Comparison of ENCODE assay signal across 11 mouse cellular contexts in the genomic region with DNA sequence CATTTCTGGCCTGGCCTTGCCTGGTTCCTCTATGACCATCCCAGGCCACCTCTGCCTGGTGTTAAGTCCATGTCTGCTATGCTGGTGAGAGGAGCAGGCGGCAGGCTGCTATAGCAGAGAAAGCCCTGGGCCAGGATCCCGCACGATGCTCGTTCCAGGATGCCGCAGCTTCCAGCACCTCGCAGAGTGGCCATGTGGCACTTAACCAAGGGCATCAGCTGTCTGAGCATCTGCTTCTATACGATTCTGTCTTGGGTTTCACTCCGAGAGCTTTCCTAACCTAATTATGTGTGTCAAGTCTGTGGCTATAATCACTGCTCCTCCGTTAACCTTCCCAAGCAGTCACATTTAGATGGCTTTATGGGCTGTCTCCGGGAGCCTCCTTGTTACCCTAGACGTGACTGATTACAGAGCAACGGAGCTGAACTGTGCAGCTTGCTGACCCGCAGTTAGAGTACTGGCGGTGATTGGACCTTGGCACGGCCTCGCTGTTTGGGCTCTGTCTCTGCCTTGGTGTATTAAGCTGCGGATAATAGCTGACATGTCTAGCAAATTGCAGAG.
DNase-seq lines count a peak whose midpoint lies in the region; ATAC-seq and TF ChIP-seq lines count a peak whose summit lies in the region.
"Had no signal": no experiment of that assay in that cellular context is flagged by ENCODE, and none has a peak within 500 bp of the region (broad histone marks: within the 10 kb centered on the region; RNA-seq: fewer than 3 reads in every experiment).

No protein-coding gene starts in this region.

- WGBS in intestine, embryonic 14.5 days = 44% methylated on average over 17 of the region's 17 CpGs
- WGBS in intestine, postnatal 0 days = 58% methylated on average over 17 of the region's 17 CpGs
- 49% methylated on average over 17 of the region's 17 CpGs for WGBS in hindbrain, embryonic 12.5 days
- WGBS in heart, embryonic 12.5 days = 72% methylated on average over 17 of the region's 17 CpGs

- H3K9me3 ChIP-seq in intestine, embryonic 14.5 days (ENCODE audit: control insufficient read depth, low read length) = no peaks in the 10 kb centered on the region
- no peaks in the 10 kb centered on the region for H3K9me3 ChIP-seq in intestine, postnatal 0 days (ENCODE audit: control insufficient read depth)
- H3K9me3 ChIP-seq in hindbrain, embryonic 12.5 days (replicated peaks) = no peaks in the 10 kb centered on the region
- H3K9me3 ChIP-seq in heart, embryonic 12.5 days (replicated peaks) = no peaks in the 10 kb centered on the region

- 0 out of 2 replicates have a peak, but pooled peaks have one; percentile 32 for ATAC-seq in intestine, embryonic 14.5 days (replicated peaks; ENCODE audit: low FRiP score, low TSS enrichment, low read depth)
- ATAC-seq in intestine, postnatal 0 days = no peak
- ATAC-seq in hindbrain, embryonic 12.5 days (ENCODE audit: low FRiP score) = peak; percentile 79
- ATAC-seq in frontal cortex, adult (ENCODE audit: low TSS enrichment) = no peak
- ATAC-seq in heart, embryonic 12.5 days (ENCODE audit: insufficient number of reproducible peaks, low FRiP score) = no peak
- ATAC-seq: lung, postnatal 0 days had no signal

- H3K4me3 ChIP-seq in intestine, embryonic 14.5 days (ENCODE audit: low read depth, low read length) = no peak overlapping the region
- no peak overlapping the region for H3K4me3 ChIP-seq in intestine, postnatal 0 days (ENCODE audit: low read depth, low read length)
- H3K4me3 ChIP-seq in hindbrain, embryonic 12.5 days = no peak overlapping the region
- no peak overlapping the region for H3K4me3 ChIP-seq in heart, embryonic 12.5 days

- DNase-seq in intestine, embryonic 14.5 days (ENCODE audit: low spot score) = no peak
- DNase-seq in kidney, postnatal 36 days = peak; percentile 73 to 76
- DNase-seq in retina, embryonic 14.5 days (ENCODE audit: low spot score) = peak; percentile 44
- no peak for DNase-seq in thymus, postnatal 14 days
- DNase-seq: cerebellum, adult 18-20 months; heart, adult 11 months had no signal

- no peaks in the 10 kb centered on the region for H3K27me3 ChIP-seq in intestine, embryonic 14.5 days (replicated peaks; ENCODE audit: control insufficient read depth, insufficient read depth, low read length)
- H3K27me3 ChIP-seq in intestine, postnatal 0 days (replicated peaks; ENCODE audit: control insufficient read depth, insufficient read depth, low read length) = no peaks in the 10 kb centered on the region
- H3K27me3 ChIP-seq in hindbrain, embryonic 12.5 days = 0 out of 2 replicates have a peak, but pooled peaks cover 2% of the 10 kb centered on the region
- H3K27me3 ChIP-seq in heart, embryonic 12.5 days (replicated peaks) = peaks cover 3% of the 10 kb centered on the region; the same call in 1 of the 2 replicates

- no peaks in the 10 kb centered on the region for H3K4me1 ChIP-seq in intestine, embryonic 14.5 days (replicated peaks; ENCODE audit: control insufficient read depth, insufficient read depth, low read length)
- no peaks in the 10 kb centered on the region for H3K4me1 ChIP-seq in intestine, postnatal 0 days (replicated peaks; ENCODE audit: control insufficient read depth, insufficient read depth, low read length)
- H3K4me1 ChIP-seq in hindbrain, embryonic 12.5 days = peaks cover 17% of the 10 kb centered on the region; the same call in 1 of the 2 replicates
- H3K4me1 ChIP-seq in heart, embryonic 12.5 days (replicated peaks) = peaks cover under 1% of the 10 kb centered on the region

- no peak overlapping the region for H3K9ac ChIP-seq in intestine, embryonic 14.5 days (ENCODE audit: low read length)
- H3K9ac ChIP-seq in intestine, postnatal 0 days (ENCODE audit: low read depth, low read length) = no peak overlapping the region
- H3K9ac ChIP-seq in hindbrain, embryonic 12.5 days = no peak overlapping the region
- no peak overlapping the region for H3K9ac ChIP-seq in heart, embryonic 12.5 days

- H3K36me3 ChIP-seq in intestine, embryonic 14.5 days (ENCODE audit: control insufficient read depth, insufficient read depth, low read length) = no peaks in the 10 kb centered on the region
- H3K36me3 ChIP-seq in intestine, postnatal 0 days (ENCODE audit: control insufficient read depth, insufficient read depth) = no peaks in the 10 kb centered on the region
- no peaks in the 10 kb centered on the region for H3K36me3 ChIP-seq in hindbrain, embryonic 12.5 days
- H3K36me3 ChIP-seq in heart, embryonic 12.5 days = no peaks in the 10 kb centered on the region

- H3K4me2 ChIP-seq in intestine, embryonic 14.5 days (ENCODE audit: low read length) = no peak overlapping the region
- H3K4me2 ChIP-seq in intestine, postnatal 0 days (replicated peaks; ENCODE audit: low read depth) = no peak overlapping the region
- peak overlapping the region; percentile 6; the same call in 1 of the 2 replicates for H3K4me2 ChIP-seq in hindbrain, embryonic 12.5 days (replicated peaks)
- no peak overlapping the region for H3K4me2 ChIP-seq in heart, embryonic 12.5 days

- H3K27ac ChIP-seq in intestine, embryonic 14.5 days (ENCODE audit: low read depth) = no peak overlapping the region
- no peak overlapping the region for H3K27ac ChIP-seq in intestine, postnatal 0 days (ENCODE audit: low read depth, low read length)
- no peak overlapping the region for H3K27ac ChIP-seq in hindbrain, embryonic 12.5 days
- no peak overlapping the region for H3K27ac ChIP-seq in heart, embryonic 12.5 days (ENCODE audit: poor library complexity, severe bottlenecking)

- TF ChIP-seq CTCF in intestine, postnatal 0 days (IDR thresholded peaks at IDR 0.05; ENCODE audit: low read depth) = no peak

Comparison
In these comparisons a context has a peak if more than half of its experiments do, and no peak if none do; other contexts are left out.
1. ATAC-seq: peak in intestine, embryonic 14.5 days (single experiment) and hindbrain, embryonic 12.5 days (single experiment); none in intestine, postnatal 0 days (single experiment), frontal cortex, adult (single experiment) and heart, embryonic 12.5 days (single experiment).
2. DNase-seq: peak in kidney, postnatal 36 days (2 of 2) and retina, embryonic 14.5 days (single experiment); none in intestine, embryonic 14.5 days (single experiment) and thymus, postnatal 14 days (single experiment).